Mouse (Mus musculus): ENCODE measurements around the gene Wdhd1. TPM values are rescaled to one million over a fixed set of nuclear protein-coding genes. Genes with fewer than 3 reads are reported as not detected.

Wdhd1 gene
- total and polyA plus RNA-seq, 3 experiments: 51.6 to 91.5 TPM; not detected in 1

DNA sequence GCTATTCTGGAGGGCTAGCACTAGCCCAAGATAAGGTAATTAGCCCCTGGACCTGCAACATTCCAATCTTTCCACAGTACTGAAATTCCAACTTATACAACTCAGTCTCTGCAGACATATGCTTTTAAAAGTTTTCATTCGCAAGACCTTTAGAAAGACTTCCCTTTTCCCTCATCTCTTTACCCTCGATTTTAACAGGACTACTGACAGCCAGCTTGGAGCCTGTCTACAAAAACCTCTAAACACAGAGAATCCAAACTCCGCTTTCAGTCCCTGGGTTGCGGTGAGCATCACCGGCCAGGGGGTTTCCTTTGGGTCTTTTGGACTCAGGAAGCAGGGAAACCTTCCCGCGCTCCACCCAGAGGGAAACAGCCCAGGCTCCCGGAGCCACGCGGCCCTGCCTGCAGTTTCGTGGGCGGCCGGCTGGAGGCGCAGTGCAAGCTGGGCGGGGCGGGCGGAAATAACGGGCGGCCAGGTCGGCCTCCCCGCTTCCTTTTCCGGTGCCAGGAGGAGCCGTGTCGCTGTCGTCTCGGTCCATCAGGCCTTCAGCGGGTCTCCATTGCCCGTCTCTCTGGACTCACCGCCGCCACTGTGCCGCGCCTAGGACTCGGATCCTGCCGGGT is 21.2 kb upstream of the Wdhd1 start, which contains the start of gene Mapk1ip1l (continued):
- TF ChIP-seq MAZ (IDR thresholded peaks at IDR 0.05; ENCODE audit: low read depth, low read length) (peak; percentile 89; the same call in 1 of the 2 replicates), NELFE (IDR thresholded peaks at IDR 0.05; ENCODE audit: low read depth, low read length) (peak; percentile 87), BHLHE40 (IDR thresholded peaks at IDR 0.05; ENCODE audit: borderline replicate concordance, low read depth, low read length) (0 out of 2 replicates have a peak, but pooled peaks have one; percentile 5), MYB (IDR thresholded peaks at IDR 0.05; ENCODE audit: low read depth, low read length) (0 out of 2 replicates have a peak, but pooled peaks have one; percentile 37), TAL1 (IDR thresholded peaks at IDR 0.05; ENCODE audit: low read length) (no peak), USF2 (IDR thresholded peaks at IDR 0.05; ENCODE audit: borderline replicate concordance in 1 of 2, insufficient read depth in 1 of 2, low read depth in 1 of 2, low read length in 2 of 2) (no peak), POLR2AphosphoS5 (IDR thresholded peaks at IDR 0.05; ENCODE audit: borderline replicate concordance, low read depth, low read length) (no peak), ZNF384 (IDR thresholded peaks at IDR 0.05; ENCODE audit: low read depth, low read length) (no peak), TBP (IDR thresholded peaks at IDR 0.05; ENCODE audit: low read depth, low read length) (peak; percentile 63), CHD2 (IDR thresholded peaks at IDR 0.05; ENCODE audit: low read length) (no peak), ZKSCAN1 (IDR thresholded peaks at IDR 0.05; ENCODE audit: low read depth, low read length) (no peak)

DNA sequence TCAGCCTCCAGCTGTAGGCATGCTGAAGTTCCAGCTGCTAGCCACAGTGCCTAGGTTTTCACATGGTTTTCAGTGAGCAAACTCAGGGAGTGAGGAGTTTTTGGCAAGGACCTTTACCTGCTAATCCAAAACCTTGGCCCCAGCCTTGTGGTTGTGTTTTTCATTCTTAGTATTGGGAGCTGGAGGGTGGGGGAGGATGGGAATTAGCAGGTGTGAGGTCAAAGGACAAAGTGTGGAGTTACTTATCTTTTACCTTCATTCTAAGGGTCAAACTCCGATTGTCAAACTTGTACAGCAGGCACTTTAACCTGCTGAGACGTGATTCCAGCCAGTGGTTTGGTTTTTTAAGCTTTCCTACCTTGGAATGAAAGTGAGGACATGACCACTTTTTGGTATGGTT is 19.6 kb upstream of the Wdhd1 start:
- no peak for TF ChIP-seq GATA1 (IDR thresholded peaks at IDR 0.05; ENCODE audit: low read depth, low read length)
- no peak for TF ChIP-seq HCFC1 (IDR thresholded peaks at IDR 0.05; ENCODE audit: low read depth, low read length)
- no peak for TF ChIP-seq MAX (IDR thresholded peaks at IDR 0.05; ENCODE audit: low read length)
- TF ChIP-seq MEF2A (IDR thresholded peaks at IDR 0.05; ENCODE audit: extremely low read depth, insufficient replicate concordance, low read depth, low read length, poor library complexity, severe bottlenecking): no peak
- TF ChIP-seq ETS1 (IDR thresholded peaks at IDR 0.05; ENCODE audit: low read depth, low read length): no peak
- no peak for TF ChIP-seq USF1 (IDR thresholded peaks at IDR 0.05; ENCODE audit: low read depth, low read length)
- TF ChIP-seq TAL1 (IDR thresholded peaks at IDR 0.05; ENCODE audit: low read length): no peak
- TF ChIP-seq NRF1 (IDR thresholded peaks at IDR 0.05; ENCODE audit: insufficient read depth, low read depth, low read length, poor library complexity, severe bottlenecking): no peak
- no peak for TF ChIP-seq GABPA (IDR thresholded peaks at IDR 0.05; ENCODE audit: low read depth, low read length)
- no peak for TF ChIP-seq ELF1 (IDR thresholded peaks at IDR 0.05; ENCODE audit: low read depth, low read length)
- no peak for TF ChIP-seq CTCF (IDR thresholded peaks at IDR 0.05 in 2 of 3, conservative IDR thresholded peaks at IDR 0.05 in 1 of 3; ENCODE audit: control insufficient read depth in 1 of 3, insufficient read depth in 1 of 3, low read depth in 2 of 3, low read length in 3 of 3, poor library complexity in 1 of 3, severe bottlenecking in 1 of 3)
- no peak for TF ChIP-seq RCOR1 (IDR thresholded peaks at IDR 0.05; ENCODE audit: low read depth, low read length)
- no peak for TF ChIP-seq CHD2 (IDR thresholded peaks at IDR 0.05; ENCODE audit: low read length)
- no peak for TF ChIP-seq E2F4 (IDR thresholded peaks at IDR 0.05; ENCODE audit: borderline replicate concordance, low read depth, low read length)
- TF ChIP-seq TBP (IDR thresholded peaks at IDR 0.05; ENCODE audit: low read depth, low read length): no peak
- TF ChIP-seq POLR2AphosphoS2 (IDR thresholded peaks at IDR 0.05; ENCODE audit: low read length): no peak
- TF ChIP-seq MYB (IDR thresholded peaks at IDR 0.05; ENCODE audit: low read depth, low read length): no peak
- no peak for TF ChIP-seq ZMIZ1 (IDR thresholded peaks at IDR 0.05; ENCODE audit: low read depth, low read length)
- no peak for TF ChIP-seq SMC3 (IDR thresholded peaks at IDR 0.05; ENCODE audit: low read depth, low read length)
- no peak for DNase-seq (ENCODE audit: low read depth, low spot score)
- Histone ChIP-seq H3K27ac (ENCODE audit: control insufficient read depth, low read depth, low read length) (no peak overlapping the region), H3K36me3 (ENCODE audit: control insufficient read depth in 1 of 2, insufficient read depth in 2 of 2, low read length in 2 of 2) (peaks cover 1 to 40% of the 10 kb centered on the region in 2 experiments; a peak in 2 of 4 replicates), H3K4me3 (ENCODE audit: control insufficient read depth in 1 of 2, insufficient read depth in 1 of 2, low read depth in 2 of 2, low read length in 2 of 2) (no peak overlapping the region), H3K9me3 (replicated peaks; ENCODE audit: insufficient read depth, low read length) (no peaks in the 10 kb centered on the region), H3K79me2 (ENCODE audit: control insufficient read depth, insufficient read depth, low read length, poor library complexity) (peaks cover 32% of the 10 kb centered on the region), H3K9ac (ENCODE audit: control insufficient read depth, low read depth, low read length, poor library complexity, severe bottlenecking) (no peak overlapping the region), H3K4me1 (ENCODE audit: control insufficient read depth in 1 of 2, insufficient read depth in 2 of 2, low read length in 2 of 2) (peaks cover 5 to 12% of the 10 kb centered on the region in 2 experiments), H3K27me3 (ENCODE audit: control insufficient read depth in 1 of 2, insufficient read depth in 2 of 2, low read length in 2 of 2) (no peaks in the 10 kb centered on the region)
